Mouse (Mus musculus) liver, adult 2 months (tissue): ENCODE measurements around the gene Kcnn3.

Experiments used
- CTCF ChIP-seq: fragments of 200-500 bp; IDR thresholded peaks from 2 replicates; pipeline ENCODE4 v1.5.1; 2011; ENCODE audit warnings: low read depth, low read length, control low read depth
- POLR2A ChIP-seq: fragments of 200-500 bp; IDR thresholded peaks from 2 replicates; pipeline ENCODE4 v1.6.1; 2011; ENCODE audit warnings: low read length, control low read depth; ENCODE audit not compliant: insufficient read depth; ENCODE audit errors: extremely low read depth

DNA sequence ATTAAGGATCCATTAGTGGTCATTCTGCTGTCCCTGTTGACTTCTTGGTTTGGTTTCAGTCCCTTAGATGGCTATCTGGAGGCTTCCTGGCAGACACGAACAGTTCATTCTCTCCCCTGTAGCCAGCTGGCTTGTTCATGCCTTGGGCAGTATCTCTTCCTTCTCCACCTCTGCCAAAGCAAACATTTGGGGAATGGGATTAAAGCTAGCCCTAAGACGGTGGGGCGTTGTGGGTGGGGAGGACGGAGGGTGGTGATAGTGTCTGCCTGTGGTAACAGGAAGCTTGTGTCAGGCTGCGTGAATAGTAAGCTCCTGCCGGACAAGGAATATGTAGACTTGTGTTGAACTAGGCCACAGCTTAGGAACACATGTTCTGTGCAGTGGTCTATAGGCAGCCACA is 151.4 kb downstream of the Kcnn3 start:
- TF ChIP-seq CTCF (no peak), POLR2A (no peak)
